Mouse (Mus musculus): ENCODE data around the gene Wfdc2. TPM values are rescaled to one million over a fixed set of nuclear protein-coding genes. Genes with fewer than 3 reads are reported as not detected.
"Not testable (repeated sequence)": the region's sequence is repeated elsewhere in the genome, so short reads cannot be mapped to it uniquely, and the experiment has no call there.

The Wfdc2 gene
- polyA plus RNA-seq, 1 experiment, result not detected

GRCm38 (mm10) chr2:164567460-164567859 lies 5.2 kb downstream of the Wfdc2 start:
- no peak for TF ChIP-seq GATA1 (IDR thresholded peaks at IDR 0.05; ENCODE audit: low read length)

DNA sequence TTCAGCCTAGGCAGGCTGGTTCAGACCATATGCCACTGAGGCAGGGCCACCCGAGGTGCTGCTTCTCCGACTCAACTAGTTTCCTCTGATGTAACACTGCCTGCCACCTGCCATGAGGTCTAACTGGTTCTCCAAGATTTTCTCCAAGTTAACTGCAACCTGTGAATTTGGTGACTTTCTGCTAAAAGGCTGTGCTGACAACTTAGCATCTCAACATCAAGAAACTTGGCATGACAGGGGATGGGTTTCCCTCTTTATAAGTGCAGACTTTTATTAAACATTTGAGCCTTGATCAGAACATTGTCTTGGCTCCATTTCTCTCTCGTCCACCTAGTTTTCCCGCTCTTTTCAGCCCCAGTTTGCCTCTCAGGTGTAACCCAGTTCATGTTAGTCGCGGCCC lies 11.1 kb downstream of the Wfdc2 start, which contains the start of gene Spint3:
TSS of gene Spint3 (minus strand) at position 101 of the 400 bp plus-strand sequence.
- not testable (repeated sequence) for TF ChIP-seq GATA1 (IDR thresholded peaks at IDR 0.05; ENCODE audit: low read length)

- TF ChIP-seq GATA1 (IDR thresholded peaks at IDR 0.05; ENCODE audit: low read length), result not testable (repeated sequence)
Measured at GRCm38 (mm10) chr2:164585025-164585725, 23.0 kb downstream of the Wfdc2 start, which contains the start of gene Wfdc6a. TSS of gene Wfdc6a (minus strand) at chr2:164585447.

DNA sequence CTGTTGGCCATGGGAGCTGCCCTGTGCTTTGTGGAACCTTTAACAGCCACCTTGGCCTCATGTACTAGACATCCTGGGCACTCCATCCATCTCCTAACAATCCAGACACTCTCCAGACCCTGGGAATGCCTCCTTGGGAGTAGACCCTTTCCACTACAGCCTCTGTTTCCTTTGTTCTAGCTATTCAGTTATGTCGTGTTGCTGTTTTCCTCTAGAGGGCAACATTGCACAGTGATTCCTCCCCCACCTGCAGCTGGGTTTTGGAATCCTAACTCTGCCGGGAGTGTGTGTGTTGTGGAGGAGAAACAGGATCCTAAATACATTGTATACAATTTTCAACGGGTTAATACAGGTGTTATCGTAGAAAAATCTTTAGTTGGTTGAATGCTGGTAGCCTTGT lies 29.8 kb downstream of the Wfdc2 start:
- no peak for TF ChIP-seq GATA1 (IDR thresholded peaks at IDR 0.05; ENCODE audit: low read length)

DNA sequence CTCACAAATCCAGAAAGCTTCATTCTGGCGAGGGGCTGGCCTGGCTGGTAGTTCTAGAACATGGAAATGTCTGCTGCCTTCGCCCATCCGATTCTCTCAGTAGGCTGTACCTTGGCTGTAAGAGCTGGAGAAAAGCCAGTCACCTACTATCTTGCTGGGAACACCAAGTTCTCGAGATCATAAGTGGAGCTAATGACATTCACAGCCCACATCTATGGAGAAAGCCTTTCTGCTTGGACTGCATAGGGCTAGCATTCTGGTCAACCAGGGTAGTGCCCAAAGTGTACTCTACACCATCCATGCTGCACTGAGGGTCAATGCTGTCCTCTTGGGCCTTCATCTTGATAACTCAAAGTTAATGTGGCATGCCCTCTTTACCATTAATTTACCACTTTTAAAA lies 31.3 kb downstream of the Wfdc2 start, which contains the start of gene Eppin:
TSS of gene Eppin (minus strand) at position 101 of the 400 bp plus-strand sequence.
- no peak for TF ChIP-seq GATA1 (IDR thresholded peaks at IDR 0.05; ENCODE audit: low read length)

- TF ChIP-seq GATA1 (IDR thresholded peaks at IDR 0.05; ENCODE audit: low read length), result no peak
Measured at GRCm38 (mm10) chr2:164600179-164600578, 38.0 kb downstream of the Wfdc2 start.

GRCm38 (mm10) chr2:164603482-164603881 lies 41.3 kb downstream of the Wfdc2 start:
- no peak for TF ChIP-seq GATA1 (IDR thresholded peaks at IDR 0.05; ENCODE audit: low read length)

- no peak for TF ChIP-seq GATA1 (IDR thresholded peaks at IDR 0.05; ENCODE audit: low read length)
Measured at GRCm38 (mm10) chr2:164604411-164604810, 42.2 kb downstream of the Wfdc2 start.

- TF ChIP-seq GATA1 (IDR thresholded peaks at IDR 0.05; ENCODE audit: low read length), result no peak
Measured at GRCm38 (mm10) chr2:164608781-164609180, 46.6 kb downstream of the Wfdc2 start.

DNA sequence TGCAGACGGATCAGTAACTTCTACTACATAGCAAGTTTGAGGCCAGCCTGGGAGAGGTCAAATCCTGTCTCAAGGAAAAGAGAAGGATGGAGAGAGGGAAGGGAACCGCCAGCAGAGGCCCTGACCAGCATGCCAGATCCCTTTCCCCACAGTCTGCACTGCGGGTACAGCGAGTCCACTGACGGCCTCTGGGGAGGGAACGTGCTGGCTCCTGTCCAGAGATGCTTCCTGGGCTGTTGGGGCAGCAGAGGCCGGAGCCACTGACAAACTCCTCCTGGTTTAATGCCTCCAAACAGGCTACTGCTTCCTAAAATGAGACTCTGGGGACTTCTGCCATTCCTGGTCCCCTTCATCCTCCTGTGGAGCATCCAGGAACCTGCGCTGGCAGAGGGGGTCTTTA lies 51.3 kb downstream of the Wfdc2 start, which contains the start of the genes Wfdc6b and Wfdc8:
TSS of gene Wfdc6b (plus strand) at position 52 of the 400 bp plus-strand sequence.
TSS of gene Wfdc8 (minus strand) at position 156 of the 400 bp plus-strand sequence.
- TF ChIP-seq GATA1 (IDR thresholded peaks at IDR 0.05; ENCODE audit: low read length), result not testable (repeated sequence)

DNA sequence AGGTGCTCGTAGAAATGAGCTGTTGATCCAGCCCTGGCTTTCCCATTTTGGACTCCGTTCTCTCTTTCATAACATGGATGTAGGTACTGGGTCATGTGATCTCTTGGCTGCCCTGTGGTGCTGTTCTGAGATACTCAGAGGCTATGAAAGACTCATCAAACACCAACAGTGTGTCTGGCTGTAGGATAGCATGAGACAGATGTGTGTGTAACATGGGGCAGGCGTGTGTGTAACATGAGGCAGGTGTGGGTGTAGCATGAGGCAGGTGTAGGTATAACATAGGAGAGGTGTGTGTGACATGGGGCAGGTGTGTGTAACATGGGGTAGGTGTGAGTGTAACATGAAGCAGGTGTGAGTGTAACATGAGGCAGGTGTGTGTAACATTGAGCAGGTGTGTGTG lies 53.2 kb downstream of the Wfdc2 start:
- no peak for TF ChIP-seq GATA1 (IDR thresholded peaks at IDR 0.05; ENCODE audit: low read length)

Other genes starting within 250 kb of the Wfdc2 start
- gene Svs6, start 245.7 kb upstream of the Wfdc2 start, polyA plus RNA-seq (2012), result not detected in 2 replicates
- not detected in 2 replicates for gene Svs5, start 229.7 kb upstream of the Wfdc2 start, polyA plus RNA-seq (2012)
- not detected in 2 replicates for gene Slpi, start 173.3 kb upstream of the Wfdc2 start, polyA plus RNA-seq (2012)
- not detected in 2 replicates for gene Rbpjl, start 159.3 kb upstream of the Wfdc2 start, polyA plus RNA-seq (2012)
- gene Matn4, start 157.3 kb upstream of the Wfdc2 start, polyA plus RNA-seq (2012), result not detected in 2 replicates
- not detected in 2 replicates for gene Sdc4, start 118.5 kb upstream of the Wfdc2 start, polyA plus RNA-seq (2012)
- gene Sys1, start 105.4 kb upstream of the Wfdc2 start, polyA plus RNA-seq (2012), result 219 and 244 TPM in 2 replicates
- gene Gm20458, start 101.4 kb upstream of the Wfdc2 start, polyA plus RNA-seq (2012), result 8.1 and 9.4 TPM in 2 replicates
- gene Trp53tg5, start 88.7 kb upstream of the Wfdc2 start, polyA plus RNA-seq (2012), result not detected in 2 replicates
- gene Dbndd2, start 76.3 kb upstream of the Wfdc2 start, polyA plus RNA-seq (2012), result 25.2 and 30.2 TPM in 2 replicates
- 118 and 139 TPM in 2 replicates for gene Pigt, start 64.9 kb upstream of the Wfdc2 start, polyA plus RNA-seq (2012)
- not detected in 2 replicates for gene Spint3, start 11.0 kb downstream of the Wfdc2 start, polyA plus RNA-seq (2012)
- gene Wfdc6a, start 23.0 kb downstream of the Wfdc2 start, polyA plus RNA-seq (2012), result not detected in 2 replicates
- not detected in 2 replicates for gene Eppin, start 31.2 kb downstream of the Wfdc2 start, polyA plus RNA-seq (2012)
- not detected in 2 replicates for gene Wfdc6b, start 51.1 kb downstream of the Wfdc2 start, polyA plus RNA-seq (2012)
- gene Wfdc8, start 51.2 kb downstream of the Wfdc2 start, polyA plus RNA-seq (2012), result not detected in 2 replicates
- gene Wfdc16, start 76.4 kb downstream of the Wfdc2 start, polyA plus RNA-seq (2012), result not detected in 2 replicates
- not detected in 2 replicates for gene Wfdc10, start 93.6 kb downstream of the Wfdc2 start, polyA plus RNA-seq (2012)
- gene Wfdc9, start 94.2 kb downstream of the Wfdc2 start, polyA plus RNA-seq (2012), result not detected in 2 replicates
- not detected in 2 replicates for gene Wfdc11, start 111.7 kb downstream of the Wfdc2 start, polyA plus RNA-seq (2012)
- gene Wfdc13, start 122.7 kb downstream of the Wfdc2 start, polyA plus RNA-seq (2012), result not detected in 2 replicates
- gene Spint4, start 136.1 kb downstream of the Wfdc2 start, polyA plus RNA-seq (2012), result not detected in 2 replicates
- gene Spint5, start 152.9 kb downstream of the Wfdc2 start, polyA plus RNA-seq (2012), result not detected in 2 replicates
- 0.03 and 0.04 TPM in 2 replicates for gene Wfdc3, start 183.5 kb downstream of the Wfdc2 start, polyA plus RNA-seq (2012)
- gene Dnttip1, start 183.6 kb downstream of the Wfdc2 start, polyA plus RNA-seq (2012), result 131 and 212 TPM in 2 replicates
- 170 and 261 TPM in 2 replicates for gene Ube2c, start 207.5 kb downstream of the Wfdc2 start, polyA plus RNA-seq (2012)
- gene Tnnc2, start 217.6 kb downstream of the Wfdc2 start, polyA plus RNA-seq (2012), result not detected in 2 replicates
- 3.9 and 5.2 TPM in 2 replicates for gene Snx21, start 223.4 kb downstream of the Wfdc2 start, polyA plus RNA-seq (2012)
- 34.2 and 58.7 TPM in 2 replicates for gene Acot8, start 242.5 kb downstream of the Wfdc2 start, polyA plus RNA-seq (2012)
- 1.6 TPM in 2 replicates for gene Zswim3, start 242.7 kb downstream of the Wfdc2 start, polyA plus RNA-seq (2012)

Data from G1E-ER4 (cell line).